Mouse (Mus musculus): ENCODE results near the gene Olfr1410. TPM values are rescaled to one million over a fixed set of nuclear protein-coding genes. Genes with fewer than 3 reads are reported as not detected.
A peak's percentile ranks its signal among the peaks of the same experiment; 100 is the strongest.

Gene Olfr1410
- polyA plus RNA-seq, 1 experiment from 2014 or later, result not detected

DNA sequence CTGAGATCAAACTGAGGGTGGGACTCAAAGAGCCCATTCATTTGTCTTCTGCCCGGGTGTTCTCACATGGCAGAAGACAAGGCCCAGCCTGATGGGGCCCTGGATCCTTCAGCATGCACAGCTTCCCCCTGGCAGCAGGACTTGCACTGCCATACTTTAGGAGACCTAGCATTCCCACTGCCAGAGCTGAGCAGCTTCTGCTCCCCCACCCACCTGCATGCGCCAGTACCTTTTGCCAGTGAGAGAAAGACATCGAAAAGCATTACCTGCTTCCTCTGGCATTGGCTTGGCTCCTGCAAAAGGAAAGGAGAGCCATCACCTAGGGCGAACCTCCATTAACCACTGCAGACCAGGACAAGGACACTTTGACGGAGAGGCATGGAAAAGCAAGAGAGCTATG lies 39.3 kb downstream of the Olfr1410 start:
- no peak for TF ChIP-seq CTCF (IDR thresholded peaks at IDR 0.05; ENCODE audit: low read depth)
- H3K9ac ChIP-seq (ENCODE audit: low read depth, low read length), result no peak overlapping the region
- H3K4me3 ChIP-seq (replicated peaks; ENCODE audit: low read depth, low read length), result no peak overlapping the region
- ATAC-seq (replicated peaks; ENCODE audit: low FRiP score, low read depth) (no peak), DNase-seq (ENCODE audit: low spot score) (no peak)
- H3K36me3 ChIP-seq (ENCODE audit: insufficient read depth, low read length), result no peaks in the 10 kb centered on the region
- H3K4me2 ChIP-seq (ENCODE audit: low read length), result no peak overlapping the region
- H3K27ac ChIP-seq, result no peak overlapping the region
- H3K27me3 ChIP-seq (ENCODE audit: insufficient read depth, low read length), result no peaks in the 10 kb centered on the region
- H3K9me3 ChIP-seq (replicated peaks; ENCODE audit: low read length), result no peaks in the 10 kb centered on the region
- WGBS, result 86% methylated on average over 5 of the region's 5 CpGs
- peaks cover 9% of the 10 kb centered on the region; the same call in 1 of the 2 replicates for H3K4me1 ChIP-seq (replicated peaks; ENCODE audit: insufficient read depth, low read length)

GRCm38 (mm10) chr1:92646111-92646510 lies 40.5 kb downstream of the Olfr1410 start:
- Histone ChIP-seq H3K4me1 (replicated peaks; ENCODE audit: insufficient read depth, low read length) (peaks cover 1% of the 10 kb centered on the region; the same call in 1 of the 2 replicates), H3K27me3 (ENCODE audit: insufficient read depth, low read length) (no peaks in the 10 kb centered on the region), H3K27ac (no peak overlapping the region), H3K36me3 (ENCODE audit: insufficient read depth, low read length) (no peaks in the 10 kb centered on the region), H3K4me2 (ENCODE audit: low read length) (no peak overlapping the region), H3K4me3 (replicated peaks; ENCODE audit: low read depth, low read length) (no peak overlapping the region), H3K9me3 (replicated peaks; ENCODE audit: low read length) (no peaks in the 10 kb centered on the region), H3K9ac (ENCODE audit: low read depth, low read length) (no peak overlapping the region)
- ATAC-seq (replicated peaks; ENCODE audit: low FRiP score, low read depth), result no peak
- DNase-seq (ENCODE audit: low spot score), result no peak
- 61% methylated on average over 2 of the region's 2 CpGs for WGBS
- TF ChIP-seq CTCF (IDR thresholded peaks at IDR 0.05; ENCODE audit: low read depth), result no peak

DNA sequence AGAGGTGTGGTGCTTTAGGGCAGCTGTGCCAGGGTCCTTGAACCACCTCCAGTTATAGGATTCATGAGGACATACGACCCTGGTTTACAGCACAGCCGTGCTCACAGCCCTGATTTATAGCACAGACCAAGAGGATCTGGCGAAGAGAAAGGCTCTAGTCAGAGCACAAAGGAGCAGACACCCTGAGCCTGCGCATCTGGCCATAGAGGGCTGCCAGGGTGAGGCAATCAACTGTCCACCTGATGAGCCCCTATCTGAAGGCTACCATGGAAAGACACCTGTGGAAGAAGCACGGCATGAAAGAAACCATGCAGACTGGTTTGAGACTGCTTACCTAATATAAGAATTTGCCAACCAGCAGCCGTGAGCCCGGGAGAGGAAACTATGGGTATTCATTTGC lies 41.0 kb downstream of the Olfr1410 start:
- no peak for TF ChIP-seq CTCF (IDR thresholded peaks at IDR 0.05; ENCODE audit: low read depth)
- Histone ChIP-seq H3K4me3 (replicated peaks; ENCODE audit: low read depth, low read length) (no peak overlapping the region), H3K4me2 (ENCODE audit: low read length) (no peak overlapping the region), H3K27me3 (ENCODE audit: insufficient read depth, low read length) (no peaks in the 10 kb centered on the region), H3K9me3 (replicated peaks; ENCODE audit: low read length) (no peaks in the 10 kb centered on the region), H3K27ac (no peak overlapping the region), H3K4me1 (replicated peaks; ENCODE audit: insufficient read depth, low read length) (no peaks in the 10 kb centered on the region; the same call in 1 of the 2 replicates), H3K9ac (ENCODE audit: low read depth, low read length) (no peak overlapping the region), H3K36me3 (ENCODE audit: insufficient read depth, low read length) (no peaks in the 10 kb centered on the region)
- 50% methylated on average over 7 of the region's 7 CpGs for WGBS
- no peak for ATAC-seq (replicated peaks; ENCODE audit: low FRiP score, low read depth)
- no peak for DNase-seq (ENCODE audit: low spot score)

GRCm38 (mm10) chr1:92647026-92647425 lies 41.4 kb downstream of the Olfr1410 start:
- TF ChIP-seq CTCF (IDR thresholded peaks at IDR 0.05; ENCODE audit: low read depth), result no peak
- no peaks in the 10 kb centered on the region; the same call in 1 of the 2 replicates for H3K4me1 ChIP-seq (replicated peaks; ENCODE audit: insufficient read depth, low read length)
- ATAC-seq (replicated peaks; ENCODE audit: low FRiP score, low read depth) (no peak), DNase-seq (ENCODE audit: low spot score) (no peak)
- 70% methylated on average over 4 of the region's 4 CpGs for WGBS
- H3K4me2 ChIP-seq (ENCODE audit: low read length), result no peak overlapping the region
- H3K27me3 ChIP-seq (ENCODE audit: insufficient read depth, low read length), result no peaks in the 10 kb centered on the region
- H3K36me3 ChIP-seq (ENCODE audit: insufficient read depth, low read length), result no peaks in the 10 kb centered on the region
- no peak overlapping the region for H3K9ac ChIP-seq (ENCODE audit: low read depth, low read length)
- no peak overlapping the region for H3K27ac ChIP-seq
- H3K9me3 ChIP-seq (replicated peaks; ENCODE audit: low read length), result no peaks in the 10 kb centered on the region
- H3K4me3 ChIP-seq (replicated peaks; ENCODE audit: low read depth, low read length), result no peak overlapping the region

DNA sequence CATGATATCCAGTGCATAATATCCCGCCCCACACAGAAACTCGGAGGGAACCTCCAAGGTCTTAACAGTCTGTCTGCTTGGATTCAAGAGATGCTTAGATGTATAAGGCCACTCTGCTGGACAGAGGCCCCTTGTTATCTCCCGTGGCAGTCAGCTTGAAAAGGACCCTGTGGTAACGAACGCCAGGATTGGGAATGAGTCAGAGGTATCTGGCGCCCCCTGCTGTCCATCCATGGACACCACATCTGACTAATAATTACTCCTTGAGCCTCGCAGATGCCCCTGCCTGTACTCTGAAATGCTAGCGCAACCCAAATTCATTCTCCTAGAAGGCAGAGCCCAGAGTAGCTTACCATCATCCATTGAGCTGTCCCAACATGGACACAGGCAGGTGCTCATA lies 42.2 kb downstream of the Olfr1410 start:
- H3K4me1 ChIP-seq (replicated peaks; ENCODE audit: insufficient read depth, low read length), result no peaks in the 10 kb centered on the region; the same call in 1 of the 2 replicates
- peak; percentile 36; the same call in 1 of the 2 replicates for ATAC-seq (replicated peaks; ENCODE audit: low FRiP score, low read depth)
- no peak overlapping the region for H3K27ac ChIP-seq
- WGBS, result 8% methylated on average over 8 of the region's 8 CpGs
- no peak overlapping the region for H3K9ac ChIP-seq (ENCODE audit: low read depth, low read length)
- H3K4me2 ChIP-seq (ENCODE audit: low read length), result no peak overlapping the region
- DNase-seq (ENCODE audit: low spot score), result peak; percentile 90
- H3K27me3 ChIP-seq (ENCODE audit: insufficient read depth, low read length), result no peaks in the 10 kb centered on the region
- peak; percentile 91 for TF ChIP-seq CTCF (IDR thresholded peaks at IDR 0.05; ENCODE audit: low read depth)
- no peaks in the 10 kb centered on the region for H3K9me3 ChIP-seq (replicated peaks; ENCODE audit: low read length)
- H3K36me3 ChIP-seq (ENCODE audit: insufficient read depth, low read length), result no peaks in the 10 kb centered on the region
- no peak overlapping the region for H3K4me3 ChIP-seq (replicated peaks; ENCODE audit: low read depth, low read length)

DNA sequence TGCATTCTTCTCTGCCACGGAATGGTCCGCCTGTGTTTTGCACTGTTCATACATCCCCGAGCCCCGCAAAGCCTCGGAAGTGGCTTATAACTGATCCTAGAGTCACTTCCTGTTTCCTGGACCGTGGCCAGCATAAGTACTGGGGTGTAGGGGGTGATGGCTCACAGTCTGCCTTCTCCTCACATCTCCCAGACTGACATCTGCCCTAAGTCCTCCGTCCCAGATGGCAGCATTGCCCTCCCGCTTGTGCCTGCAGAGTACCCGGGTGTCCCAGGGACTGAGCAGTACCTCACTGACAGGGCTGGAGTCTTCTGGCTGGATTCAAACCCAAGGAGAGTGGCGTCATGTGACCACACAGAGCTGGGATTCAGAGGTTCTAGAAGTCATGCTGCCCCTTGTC lies 42.6 kb downstream of the Olfr1410 start:
- H3K9me3 ChIP-seq (replicated peaks; ENCODE audit: low read length), result no peaks in the 10 kb centered on the region
- no peaks in the 10 kb centered on the region for H3K36me3 ChIP-seq (ENCODE audit: insufficient read depth, low read length)
- WGBS, result 42% methylated on average over 10 of the region's 10 CpGs
- H3K4me2 ChIP-seq (ENCODE audit: low read length), result no peak overlapping the region
- no peaks in the 10 kb centered on the region for H3K27me3 ChIP-seq (ENCODE audit: insufficient read depth, low read length)
- H3K4me1 ChIP-seq (replicated peaks; ENCODE audit: insufficient read depth, low read length), result no peaks in the 10 kb centered on the region; the same call in 1 of the 2 replicates
- H3K4me3 ChIP-seq (replicated peaks; ENCODE audit: low read depth, low read length), result no peak overlapping the region
- ATAC-seq (replicated peaks; ENCODE audit: low FRiP score, low read depth) (peak; percentile 23; the same call in 1 of the 2 replicates), DNase-seq (ENCODE audit: low spot score) (no peak)
- no peak overlapping the region for H3K9ac ChIP-seq (ENCODE audit: low read depth, low read length)
- H3K27ac ChIP-seq, result no peak overlapping the region
- no peak for TF ChIP-seq CTCF (IDR thresholded peaks at IDR 0.05; ENCODE audit: low read depth)

- Histone ChIP-seq H3K4me2 (ENCODE audit: low read length) (no peak within 1 kb of the TSS), H3K27me3 (ENCODE audit: insufficient read depth, low read length) (no peaks in the 10 kb centered on the region), H3K9me3 (replicated peaks; ENCODE audit: low read length) (no peaks in the 10 kb centered on the region), H3K36me3 (ENCODE audit: insufficient read depth, low read length) (no peaks in the 10 kb centered on the region), H3K4me1 (replicated peaks; ENCODE audit: insufficient read depth, low read length) (no peaks in the 10 kb centered on the region; the same call in 1 of the 2 replicates), H3K9ac (ENCODE audit: low read depth, low read length) (no peak within 1 kb of the TSS), H3K27ac (no peak within 1 kb of the TSS), H3K4me3 (replicated peaks; ENCODE audit: low read depth, low read length) (no peak within 1 kb of the TSS)
- TF ChIP-seq CTCF (IDR thresholded peaks at IDR 0.05; ENCODE audit: low read depth), result peak; percentile 87
- peak; percentile 62; the same call in 1 of the 2 replicates for ATAC-seq (replicated peaks; ENCODE audit: low FRiP score, low read depth)
- DNase-seq (ENCODE audit: low spot score), result peak; percentile 88
- 24% methylated on average over 8 of the region's 8 CpGs for WGBS
Measured at GRCm38 (mm10) chr1:92648673-92649072, 43.1 kb downstream of the Olfr1410 start, which contains the start of gene Otos. TSS of gene Otos (minus strand) at chr1:92648841.
